Mouse (Mus musculus) left cerebral cortex, postnatal 36 days (tissue): ENCODE data around the gene Ciart. TPM values are rescaled to one million over a fixed set of nuclear protein-coding genes. Genes with fewer than 3 reads are reported as not detected.

ENCODE experiments used
- total RNA-seq, 2 experiments: library from RNA; stranded (reverse); gene quantifications; 2 replicates each; pipeline ENCODE4 v1.2.3; 2021

The Ciart gene
- total RNA-seq, 2 experiments from 2014 or later, result 18.6 to 26.6 TPM

Other genes with a start within 250 kb of the Ciart start
- 10 to 100 TPM; 49.9 to 56.5 TPM for gene Mcl1, start 223.5 kb downstream of the Ciart start, total RNA-seq
- gene Adamtsl4, start 194.3 kb downstream of the Ciart start, total RNA-seq, result 1 to 10 TPM; 4.2 to 4.9 TPM
- gene Ecm1, start 142.7 kb downstream of the Ciart start, total RNA-seq, result 10 to 100 TPM; 11.0 to 17.9 TPM
- 10 to 100 TPM; 33.9 to 44.6 TPM for gene Tars2, start 122.0 kb downstream of the Ciart start, total RNA-seq
- 10 to 100 TPM; 59.2 to 68.9 TPM for gene Rprd2, start 63.4 kb downstream of the Ciart start, total RNA-seq
- gene Prpf3, start 26.4 kb downstream of the Ciart start, total RNA-seq, result 10 to 100 TPM; 23.8 to 40.3 TPM
- 100 to 1,000 TPM; 149 to 158 TPM for gene Mrps21, start 10.7 kb downstream of the Ciart start, total RNA-seq
- 1 to 10 TPM; 3.4 to 5.5 TPM for gene BC028528, start 9.8 kb upstream of the Ciart start, total RNA-seq
- 10 to 100 TPM; 61.8 to 75.2 TPM for gene Aph1a, start 11.7 kb upstream of the Ciart start, total RNA-seq
- gene Car14, start 22.4 kb upstream of the Ciart start, total RNA-seq, result 10 to 100 TPM in 1 of 2 experiments, 1 to 10 TPM in 1; 8.8 to 10.6 TPM
- gene Anp32e, start 47.0 kb upstream of the Ciart start, total RNA-seq, result 10 to 100 TPM; 87.9 to 91.2 TPM
- 10 to 100 TPM; 80.1 to 93.9 TPM for gene Plekho1, start 113.8 kb upstream of the Ciart start, total RNA-seq
- gene Vps45, start 176.2 kb upstream of the Ciart start, total RNA-seq, result 10 to 100 TPM; 40.5 to 42.1 TPM
- 10 to 100 TPM; 28.8 to 32.0 TPM for gene Otud7b, start 222.3 kb upstream of the Ciart start, total RNA-seq